ENCODE assay signal across 25 mouse cellular contexts in genomic region chr4:100328361-100328970, GRCm38 (mm10).
DNase-seq lines count a peak whose midpoint lies in the region; ATAC-seq and TF ChIP-seq lines count a peak whose summit lies in the region.
"Had no signal": no experiment of that assay in that cellular context is flagged by ENCODE, and none has a peak within 500 bp of the region (broad histone marks: within the 10 kb centered on the region; RNA-seq: fewer than 3 reads in every experiment).

No protein-coding gene starts in this region.

- TF ChIP-seq POLR2A in lung, adult 2 months (IDR thresholded peaks at IDR 0.05; ENCODE audit: borderline replicate concordance, extremely low read depth, low read depth, low read length): no peak

- TF ChIP-seq CTCF in lung, embryonic 14.5 days (IDR thresholded peaks at IDR 0.05; ENCODE audit: low read depth): no peak
- no peak for TF ChIP-seq CTCF in lung, adult 2 months (IDR thresholded peaks at IDR 0.05; ENCODE audit: insufficient read depth, low read length)

- 26% methylated on average over 4 of the region's 4 CpGs for WGBS in lung, embryonic 14.5 days
- WGBS in lung, adult 2 months: 48% methylated on average over 4 of the region's 4 CpGs

- H3K36me3 ChIP-seq in lung, embryonic 14.5 days (ENCODE audit: insufficient read depth): peaks cover 1% of the 10 kb centered on the region; the same call in 1 of the 2 replicates
- H3K36me3 ChIP-seq: embryonic facial prominence, embryonic 15.5 days; forebrain, embryonic 10.5 days; G1E; heart, embryonic 15.5 days; hindbrain, embryonic 10.5 days had no signal

- no peak overlapping the region for H3K9ac ChIP-seq in lung, embryonic 14.5 days
- H3K9ac ChIP-seq: embryonic facial prominence, embryonic 15.5 days; heart, embryonic 15.5 days; hindbrain, embryonic 14.5 days had no signal

- no peak overlapping the region for H3K4me2 ChIP-seq in lung, embryonic 14.5 days
- H3K4me2 ChIP-seq: embryonic facial prominence, embryonic 15.5 days; heart, embryonic 11.5 days; heart, embryonic 15.5 days; hindbrain, embryonic 14.5 days had no signal

- no peak overlapping the region for H3K27ac ChIP-seq in lung, embryonic 14.5 days (ENCODE audit: low read depth)
- H3K27ac ChIP-seq: embryonic facial prominence, embryonic 15.5 days; forebrain, embryonic 10.5 days; gastrocnemius, adult 2 months; heart, embryonic 15.5 days; hindbrain, embryonic 10.5 days; hindbrain, embryonic 14.5 days had no signal

- DNase-seq in cerebellum, postnatal 10 days: peak; percentile 50 to 58
- peak; percentile 17 for DNase-seq in layer of hippocampus, adult 11-12 months (ENCODE audit: low spot score)
- DNase-seq in layer of hippocampus, postnatal 36 days: no peak
- peak; percentile 51 for DNase-seq in lung, embryonic 14.5 days
- no peak for DNase-seq in lung, adult 2 months
- DNase-seq in retina, postnatal 1 day: peak; percentile 34
- DNase-seq in retina, embryonic 14.5 days (ENCODE audit: low spot score): no peak
- DNase-seq: adrenal gland, postnatal 10 days; B cell, adult 2 months; cerebellum, adult 11-12 months; cerebellum, adult 9-10 months; embryo, embryonic 11 days; gastrocnemius, adult 2 months; gastrocnemius, postnatal 25 days had no signal

- peaks cover 19% of the 10 kb centered on the region for H3K4me1 ChIP-seq in lung, embryonic 14.5 days (ENCODE audit: insufficient read depth)
- H3K4me1 ChIP-seq in lung, adult 2 months (ENCODE audit: control insufficient read depth, insufficient read depth, low read length): no peaks in the 10 kb centered on the region
- H3K4me1 ChIP-seq: embryonic facial prominence, embryonic 15.5 days had no signal

- no peaks in the 10 kb centered on the region for H3K9me3 ChIP-seq in lung, embryonic 14.5 days (ENCODE audit: low read depth, low read length)
- H3K9me3 ChIP-seq: embryonic facial prominence, embryonic 15.5 days; forebrain, embryonic 10.5 days; heart, embryonic 15.5 days; hindbrain, embryonic 10.5 days had no signal

- ATAC-seq in cerebellum, adult (ENCODE audit: insufficient number of reproducible peaks, low FRiP score, low TSS enrichment): no peak
- no peak; the same call in 1 of the 2 replicates for ATAC-seq in lung, embryonic 14.5 days (ENCODE audit: insufficient read depth)
- ATAC-seq: CD4-positive, CD25-positive, alpha-beta regulatory T cell, adult 4 months; forebrain, embryonic 14.5 days had no signal

- no peak overlapping the region for H3K4me3 ChIP-seq in lung, embryonic 14.5 days (ENCODE audit: low read depth, low read length)
- no peak overlapping the region for H3K4me3 ChIP-seq in lung, adult 2 months (replicated peaks; ENCODE audit: extremely low read depth, low read depth, low read length)
- H3K4me3 ChIP-seq: embryonic facial prominence, embryonic 15.5 days; erythroblast, embryonic 14.5 days; forebrain, embryonic 10.5 days; gastrocnemius, adult 2 months; heart, embryonic 15.5 days; hindbrain, embryonic 10.5 days had no signal

- no peaks in the 10 kb centered on the region for H3K27me3 ChIP-seq in lung, embryonic 14.5 days (ENCODE audit: insufficient read depth, low read length)
- H3K27me3 ChIP-seq: embryonic facial prominence, embryonic 15.5 days; heart, embryonic 15.5 days had no signal

Comparison
In these comparisons a context has a peak if more than half of its experiments do, and no peak if none do; other contexts are left out.
1. DNase-seq: peak in cerebellum, postnatal 10 days (2 of 2), layer of hippocampus, adult 11-12 months (single experiment), lung, embryonic 14.5 days (single experiment) and retina, postnatal 1 day (single experiment); none in layer of hippocampus, postnatal 36 days (0 of 2), lung, adult 2 months (single experiment) and retina, embryonic 14.5 days (single experiment).